Mouse (Mus musculus) spleen, postnatal 10 days (tissue): ENCODE results near the gene Vwa8.
"Not testable (repeated sequence)": the region's sequence is repeated elsewhere in the genome, so short reads cannot be mapped to it uniquely, and the experiment has no call there.

Experiments
- DNase-seq, 2 experiments: peaks; one replicate each; pipeline ENCODE4 v3.0.0; 2021 to 2022; ENCODE audit warnings: low spot score in 2 of 2

Vwa8 gene

DNA sequence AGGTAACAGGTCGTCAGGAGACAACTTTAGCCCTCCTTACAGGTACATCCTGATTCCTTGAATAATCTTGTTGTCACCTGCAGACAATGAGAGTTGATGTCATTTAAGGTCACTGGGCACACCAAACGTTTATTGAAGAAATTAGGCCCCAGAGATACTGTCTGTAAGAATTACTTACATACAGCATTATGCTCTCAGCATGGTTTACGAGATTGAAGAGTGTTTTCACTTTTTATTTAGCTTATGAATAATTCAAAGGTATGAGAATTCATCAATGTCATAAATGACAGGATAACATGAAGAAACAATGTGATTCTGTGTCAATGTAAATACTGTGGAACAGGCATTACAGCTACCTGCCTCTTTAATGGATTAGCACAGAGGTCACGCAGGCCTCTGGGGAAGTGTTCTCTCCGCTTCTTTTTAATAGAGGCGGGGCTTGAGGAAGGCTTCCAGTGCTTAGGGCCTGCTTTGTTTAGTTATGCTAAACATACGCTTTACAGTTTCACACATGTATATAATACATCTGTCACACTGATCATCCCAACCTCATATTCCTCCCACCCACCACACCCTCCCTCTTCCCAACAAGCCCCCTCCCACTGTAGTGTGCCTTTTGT lies 37.2 kb downstream of the Vwa8 start:
- no peak for DNase-seq

DNA sequence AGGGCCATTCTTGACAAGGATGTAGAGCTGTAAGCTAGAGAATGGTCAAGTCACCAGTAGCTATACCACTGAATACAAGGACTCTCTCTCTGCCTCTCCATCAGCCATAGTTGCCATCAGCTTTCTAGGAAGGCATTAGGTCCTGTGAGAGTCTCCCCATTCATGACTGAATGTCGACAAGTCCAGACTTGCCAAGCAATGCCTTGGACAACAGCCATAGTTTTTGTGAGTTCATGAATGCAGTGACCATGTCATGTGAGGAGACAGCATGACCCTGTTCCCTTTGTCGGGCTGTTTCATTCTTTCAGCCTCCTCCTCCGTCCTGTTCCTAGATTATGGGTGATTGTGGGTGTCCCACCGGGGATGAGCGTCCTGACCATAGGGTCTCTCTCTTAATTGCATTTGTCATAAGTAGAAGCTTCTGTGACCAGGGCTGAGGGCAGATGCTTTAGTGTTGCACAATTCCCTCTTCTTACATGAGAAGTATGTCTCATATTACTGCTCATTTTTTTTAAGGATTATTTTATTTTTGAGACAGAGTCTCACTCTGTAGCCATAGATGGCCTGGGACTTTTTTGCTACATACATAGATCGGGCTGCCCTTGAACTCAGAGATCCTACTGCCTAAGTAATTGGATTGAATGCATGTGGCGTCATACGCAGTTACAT lies 37.8 kb downstream of the Vwa8 start:
- DNase-seq: no peak

GRCm38 (mm10) chr14:78887494-78887893 lies 38.6 kb downstream of the Vwa8 start:
- not testable (repeated sequence) for DNase-seq

GRCm38 (mm10) chr14:78895496-78895895 lies 46.6 kb downstream of the Vwa8 start:
- DNase-seq: no peak

- DNase-seq: no peak
Measured at GRCm38 (mm10) chr14:78896252-78896651, 47.4 kb downstream of the Vwa8 start.

- no peak for DNase-seq
Measured at GRCm38 (mm10) chr14:78900770-78901169, 51.9 kb downstream of the Vwa8 start.

GRCm38 (mm10) chr14:78908205-78908863 lies 59.5 kb downstream of the Vwa8 start:
- no peak for DNase-seq

- DNase-seq: no peak
Measured at GRCm38 (mm10) chr14:78912076-78912475, 63.2 kb downstream of the Vwa8 start.

GRCm38 (mm10) chr14:78914180-78914579 lies 65.3 kb downstream of the Vwa8 start:
- DNase-seq: peak in 1 of 2 experiments; percentile 55

GRCm38 (mm10) chr14:78916691-78917090 lies 67.8 kb downstream of the Vwa8 start:
- DNase-seq: no peak

GRCm38 (mm10) chr14:78921219-78921618 lies 72.4 kb downstream of the Vwa8 start:
- no peak for DNase-seq

GRCm38 (mm10) chr14:78923631-78924030 lies 74.8 kb downstream of the Vwa8 start:
- no peak for DNase-seq

GRCm38 (mm10) chr14:78924755-78925537 lies 76.1 kb downstream of the Vwa8 start:
- no peak for DNase-seq

DNA sequence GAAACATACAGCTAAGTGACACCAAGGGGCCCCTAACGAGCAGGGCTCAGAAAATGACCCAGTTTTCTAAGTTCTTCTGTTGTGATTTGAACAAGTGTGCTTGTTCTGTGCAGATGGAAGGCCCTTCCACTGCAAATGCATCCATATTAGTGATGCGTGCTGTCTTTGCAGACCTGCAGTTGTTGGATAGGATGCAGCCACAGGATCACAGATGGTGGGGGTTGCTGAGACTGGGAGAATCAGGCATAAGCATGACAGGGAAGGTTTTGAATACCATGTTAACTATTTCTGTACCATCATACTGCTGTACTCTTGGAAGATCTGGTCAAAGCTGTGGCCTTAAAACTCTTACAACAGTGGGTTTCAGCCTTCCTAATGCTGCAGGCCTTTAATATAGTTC lies 83.2 kb downstream of the Vwa8 start:
- DNase-seq: no peak

DNA sequence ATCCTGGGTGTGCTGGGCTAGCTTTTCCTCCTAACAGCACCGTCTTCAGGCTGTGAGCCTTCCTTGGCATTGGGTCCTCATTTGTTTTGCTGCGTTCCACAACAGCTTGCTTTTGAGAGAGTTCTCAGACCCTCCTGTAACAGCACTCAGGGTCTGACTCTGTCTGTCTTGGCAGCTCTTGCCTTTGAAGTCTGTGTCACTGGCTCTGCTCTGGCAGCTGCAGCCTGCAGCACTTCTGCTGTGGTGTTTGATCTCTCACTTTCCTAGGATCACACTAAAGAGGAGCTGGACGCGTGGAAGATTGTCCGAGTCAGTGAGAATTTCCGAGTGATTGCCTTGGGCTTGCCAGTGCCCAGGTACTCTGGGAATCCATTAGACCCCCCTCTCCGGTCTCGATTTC lies 84.5 kb downstream of the Vwa8 start:
- no peak for DNase-seq

DNA sequence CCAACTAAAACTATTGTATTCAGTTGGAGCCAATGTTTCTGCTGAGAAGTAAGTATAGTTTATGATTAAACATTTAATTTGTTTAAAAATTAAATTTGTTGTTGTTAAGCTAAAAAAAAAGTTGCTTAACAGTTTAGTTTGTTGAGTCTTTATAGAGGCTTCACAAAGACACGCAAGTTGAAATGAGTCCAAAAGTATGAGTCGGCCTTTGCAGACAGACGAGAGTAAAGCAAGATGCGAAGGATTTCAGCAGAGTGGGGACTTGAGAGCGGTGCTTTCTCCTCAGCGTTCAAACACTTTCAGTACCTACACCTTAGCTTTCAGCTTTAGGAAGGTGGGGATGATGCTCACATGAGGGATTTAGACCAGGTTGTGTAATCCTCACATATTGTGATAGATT lies 85.7 kb downstream of the Vwa8 start:
- no peak for DNase-seq

DNA sequence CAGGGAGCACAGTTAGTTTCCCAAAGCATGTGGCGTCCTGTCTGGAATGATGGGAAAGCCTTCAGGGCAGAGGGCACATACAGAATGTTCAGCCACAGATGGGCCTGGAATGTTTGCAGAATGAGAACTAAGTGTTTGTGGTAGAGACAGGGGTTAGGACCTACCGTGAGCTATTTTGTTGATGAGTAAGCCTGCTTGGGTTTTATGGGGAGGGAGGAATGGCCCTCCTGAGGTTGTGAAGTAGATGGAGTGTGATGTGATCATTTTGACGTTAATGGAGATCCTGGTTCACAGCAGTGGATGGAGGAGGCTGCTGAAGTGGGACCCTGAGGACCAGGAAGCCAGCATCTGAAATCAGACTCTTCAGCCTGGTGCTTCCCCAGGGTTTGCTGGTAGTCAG lies 86.9 kb downstream of the Vwa8 start:
- DNase-seq: no peak

GRCm38 (mm10) chr14:78941741-78942475 lies 93.1 kb downstream of the Vwa8 start:
- no peak for DNase-seq

DNA sequence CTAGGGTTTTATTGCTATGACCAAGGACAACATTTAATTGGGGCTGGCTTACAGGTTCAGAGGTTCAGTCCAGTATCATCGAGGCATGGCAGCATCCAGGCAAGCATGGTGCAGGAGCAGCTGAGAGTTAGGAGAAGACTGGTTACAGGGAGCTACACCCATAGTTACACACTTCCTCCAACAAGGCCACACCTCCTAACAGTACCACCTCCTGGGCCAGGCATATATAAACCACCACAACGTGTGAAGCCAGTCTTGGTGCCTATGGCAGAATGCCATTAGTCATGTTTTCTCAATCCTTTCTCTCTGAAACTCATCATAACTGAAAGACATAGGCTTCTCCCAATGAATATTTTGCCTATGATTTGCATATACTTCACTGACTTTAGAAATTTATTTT lies 106.9 kb downstream of the Vwa8 start:
- no peak for DNase-seq

DNA sequence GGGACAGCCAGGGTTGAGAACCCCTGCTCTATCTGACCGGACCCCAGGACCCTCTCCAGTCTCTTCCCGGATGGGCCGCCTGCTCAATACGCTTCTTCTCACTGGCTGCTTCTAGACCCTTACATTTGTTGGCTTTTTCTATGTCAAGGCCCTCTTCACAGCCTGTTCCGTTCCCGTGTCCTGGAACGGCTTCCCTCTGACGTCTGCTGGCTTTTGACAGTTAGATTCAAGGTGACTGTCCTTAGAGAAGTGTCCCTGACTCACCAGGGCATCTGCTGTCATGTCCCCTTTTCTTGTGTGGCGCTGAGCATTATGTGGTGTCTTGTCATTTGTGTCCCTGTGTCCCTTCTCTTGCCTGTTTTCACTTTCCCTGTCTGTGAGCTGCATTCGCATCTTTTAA lies 121.8 kb downstream of the Vwa8 start:
- no peak for DNase-seq

DNA sequence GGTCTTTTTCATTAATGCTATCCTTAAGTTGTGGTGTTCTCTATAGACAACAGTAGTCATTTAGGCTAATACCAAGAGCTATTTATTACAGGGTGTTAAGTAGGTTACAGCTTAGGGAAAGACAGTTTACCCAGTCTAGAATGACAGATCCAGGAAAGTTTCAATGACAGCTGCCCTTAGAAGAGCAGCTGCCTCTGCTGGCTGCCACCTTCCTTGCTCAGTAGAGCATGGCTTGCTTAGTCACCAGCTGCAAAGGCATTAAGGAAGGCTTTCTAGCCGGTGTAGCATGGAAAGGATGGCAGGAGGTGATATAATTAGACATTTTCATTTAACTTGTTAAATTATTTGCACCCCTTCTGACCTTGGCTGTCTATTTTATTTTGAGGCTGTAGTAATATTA lies 123.6 kb downstream of the Vwa8 start:
- DNase-seq: no peak

- no peak for DNase-seq
Measured at GRCm38 (mm10) chr14:78983104-78983503, 134.3 kb downstream of the Vwa8 start.
